Mouse (Mus musculus) liver, postnatal 0 days (tissue): ENCODE results near the gene Gm21761.
"Not testable (repeated sequence)": the region's sequence is repeated elsewhere in the genome, so short reads cannot be mapped to it uniquely, and the experiment has no call there.

ENCODE experiments used
- CTCF ChIP-seq: sonication (generic); IDR thresholded peaks from 2 replicates; pipeline ENCODE4 v1.5.1; 2016; ENCODE audit warnings: antibody characterized with exemption, low read depth
- EP300 ChIP-seq: IDR thresholded peaks from 2 replicates; pipeline ENCODE4 v1.6.1; 2016; ENCODE audit warnings: antibody characterized with exemption, low read depth, mild to moderate bottlenecking

DNA sequence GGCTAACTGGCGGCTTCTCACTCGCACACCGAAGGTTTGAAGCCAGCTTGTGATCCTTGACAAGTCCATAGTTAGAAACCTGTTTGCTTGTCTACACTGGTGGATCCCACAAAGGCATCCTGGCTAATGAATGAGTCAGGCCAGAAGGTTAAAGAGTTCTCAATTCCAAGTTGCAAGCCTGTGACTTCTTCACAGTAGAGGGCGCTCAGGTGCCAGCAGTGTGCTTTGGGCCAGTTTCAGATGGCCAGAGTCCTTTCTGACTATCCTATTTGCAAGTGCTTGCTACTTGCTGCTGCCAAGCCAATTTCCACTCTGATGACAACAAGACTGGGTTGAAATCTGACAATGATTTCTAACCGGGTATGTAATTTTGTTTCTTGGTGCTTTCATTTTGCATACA, 30.5 kb downstream of the Gm21761 start:
- not testable (repeated sequence) for TF ChIP-seq CTCF, EP300
